ENCODE assay signal across 8 mouse cellular contexts in the genomic region with DNA sequence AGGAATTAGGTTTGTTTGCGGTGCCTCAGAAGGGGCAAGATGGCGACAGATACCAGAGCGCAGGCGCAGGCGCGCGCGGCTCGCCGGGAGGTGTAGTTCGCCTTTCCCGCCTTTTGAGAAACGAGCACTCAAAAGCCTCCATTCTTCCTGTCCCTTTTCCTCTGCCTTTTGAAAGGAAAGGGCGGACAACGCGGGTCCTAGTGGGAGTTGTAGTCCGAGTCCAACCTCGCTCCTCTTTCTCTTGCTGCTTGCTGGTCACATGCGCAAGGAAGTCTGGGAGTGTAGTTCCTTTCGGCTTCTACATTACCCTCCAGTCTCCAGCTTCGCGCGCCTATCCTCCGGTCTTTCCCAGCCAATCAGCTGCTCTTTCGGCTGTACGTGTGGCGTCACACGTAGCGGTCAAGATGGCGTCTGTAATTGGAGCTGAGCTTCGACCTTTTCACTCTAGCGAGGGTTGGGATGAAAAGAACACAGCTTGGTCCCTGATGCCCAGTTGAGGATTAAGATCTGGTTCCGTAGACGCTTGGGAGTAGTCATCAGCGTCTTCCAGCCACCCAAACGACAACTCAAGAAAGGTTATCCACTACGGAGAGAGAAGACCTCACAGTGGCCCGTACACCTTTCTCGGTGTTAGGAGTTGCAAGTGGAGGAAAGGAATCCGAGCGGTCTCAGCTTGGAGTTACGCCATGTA. TPM values are rescaled to one million over a fixed set of nuclear protein-coding genes. Genes with fewer than 3 reads are reported as not detected.
DNase-seq lines count a peak whose midpoint lies in the region; ATAC-seq and TF ChIP-seq lines count a peak whose summit lies in the region.

A gene (minus strand): TSS at position 253 of the 691 bp plus-strand sequence.

- peak; percentile 96 for TF ChIP-seq POLR2A in heart, adult 2 months (IDR thresholded peaks at IDR 0.05; ENCODE audit: insufficient read depth, low read depth, low read length)

- peaks cover 37% of the 10 kb centered on the region for H3K36me3 ChIP-seq in embryonic facial prominence, embryonic 14.5 days (ENCODE audit: control insufficient read depth, insufficient read depth, low read length)
- H3K36me3 ChIP-seq in heart, adult 2 months (ENCODE audit: control insufficient read depth, insufficient read depth, low read length) = peaks cover 16% of the 10 kb centered on the region
- H3K36me3 ChIP-seq in limb, embryonic 13.5 days = peaks cover 22% of the 10 kb centered on the region
- H3K36me3 ChIP-seq in midbrain, embryonic 16.5 days (ENCODE audit: control insufficient read depth, insufficient read depth, low read length) = no peaks in the 10 kb centered on the region

- peak within 1 kb of the TSS; percentile 96 for H3K27ac ChIP-seq in embryonic facial prominence, embryonic 14.5 days (replicated peaks; ENCODE audit: low read depth, low read length)
- peak within 1 kb of the TSS; percentile 91 for H3K27ac ChIP-seq in heart, adult 2 months
- H3K27ac ChIP-seq in limb, embryonic 13.5 days = peak within 1 kb of the TSS; percentile 96
- H3K27ac ChIP-seq in midbrain, embryonic 16.5 days (ENCODE audit: low read length) = peak within 1 kb of the TSS; percentile 95

- TF ChIP-seq CTCF in heart, adult 2 months (IDR thresholded peaks at IDR 0.05) = no peak

- ATAC-seq in embryonic facial prominence, embryonic 14.5 days (ENCODE audit: low read depth) = peak; percentile 98
- peak; percentile 97 for ATAC-seq in limb, embryonic 13.5 days (ENCODE audit: low FRiP score, low read depth)
- ATAC-seq in midbrain, embryonic 16.5 days = peak; percentile 98

- H3K79me2 ChIP-seq in heart, adult 2 months (replicated peaks; ENCODE audit: control insufficient read depth, insufficient read depth, low read length) = 0 out of 2 replicates have a peak, but pooled peaks cover 2% of the 10 kb centered on the region

- peak; percentile 89; the same call in 1 of the 2 replicates for TF ChIP-seq EP300 in heart, adult 2 months (IDR thresholded peaks at IDR 0.05; ENCODE audit: insufficient read depth, low read depth, low read length)

- peak within 1 kb of the TSS; percentile 89 for H3K4me2 ChIP-seq in embryonic facial prominence, embryonic 14.5 days (ENCODE audit: low read depth, low read length)
- H3K4me2 ChIP-seq in limb, embryonic 13.5 days (replicated peaks) = peak within 1 kb of the TSS; percentile 69
- H3K4me2 ChIP-seq in midbrain, embryonic 16.5 days (ENCODE audit: low read length) = peak within 1 kb of the TSS; percentile 91

- intact Hi-C loops in heart, adult 2 months (cut with DNase I) = loop anchor here (1.0 kb wide), 1 partner anchor 47 kb away; a partner anchor contains a TSS

- H3K4me3 ChIP-seq in embryonic facial prominence, embryonic 14.5 days (ENCODE audit: low read depth, low read length) = peak within 1 kb of the TSS; percentile 83
- peak within 1 kb of the TSS; percentile 75 for H3K4me3 ChIP-seq in heart, adult 2 months
- peak within 1 kb of the TSS; percentile 98 for H3K4me3 ChIP-seq in limb, embryonic 13.5 days
- H3K4me3 ChIP-seq in midbrain, embryonic 16.5 days (ENCODE audit: low read depth, low read length) = peak within 1 kb of the TSS; percentile 95

- under 1% methylated on average over 39 of the region's 42 CpGs for WGBS in embryonic facial prominence, embryonic 14.5 days
- WGBS in heart, adult 2 months = under 1% methylated on average over 42 of the region's 42 CpGs
- under 1% methylated on average over 42 of the region's 42 CpGs for WGBS in limb, embryonic 13.5 days
- WGBS in midbrain, embryonic 16.5 days = under 1% methylated on average over 42 of the region's 42 CpGs

- peaks cover 20% of the 10 kb centered on the region for H3K4me1 ChIP-seq in embryonic facial prominence, embryonic 14.5 days (ENCODE audit: control insufficient read depth, insufficient read depth, low read length)
- no peaks in the 10 kb centered on the region for H3K4me1 ChIP-seq in heart, adult 2 months (ENCODE audit: control insufficient read depth, insufficient read depth, low read length)
- H3K4me1 ChIP-seq in limb, embryonic 13.5 days = peaks cover 21% of the 10 kb centered on the region
- H3K4me1 ChIP-seq in midbrain, embryonic 16.5 days (ENCODE audit: control insufficient read depth, insufficient read depth, low read length) = peaks cover 28% of the 10 kb centered on the region

- DNase-seq in 3T3-L1 (ENCODE audit: low read depth, low spot score) = peak; percentile 98
- DNase-seq in adrenal gland, postnatal 4 days (ENCODE audit: low spot score in 2 of 2) = peak; percentile 75 to 86
- peak; percentile 99 for DNase-seq in embryonic facial prominence, embryonic 14.5 days (ENCODE audit: low spot score)
- peak; percentile 92 to 96 for DNase-seq in heart, adult 2 months
- DNase-seq in kidney, adult 8-10 months = peak; percentile 96 to 99
- DNase-seq in spleen, postnatal 10 days (ENCODE audit: low spot score in 2 of 2) = peak; percentile 91 to 94

- H3K27me3 ChIP-seq in embryonic facial prominence, embryonic 14.5 days (replicated peaks; ENCODE audit: control insufficient read depth, insufficient read depth, low read length) = no peaks in the 10 kb centered on the region
- no peaks in the 10 kb centered on the region for H3K27me3 ChIP-seq in heart, adult 2 months (ENCODE audit: control insufficient read depth, insufficient read depth, low read length)
- no peaks in the 10 kb centered on the region for H3K27me3 ChIP-seq in limb, embryonic 13.5 days
- no peaks in the 10 kb centered on the region for H3K27me3 ChIP-seq in midbrain, embryonic 16.5 days (ENCODE audit: control insufficient read depth, insufficient read depth, low read depth, low read length)

- H3K9ac ChIP-seq in embryonic facial prominence, embryonic 14.5 days (ENCODE audit: low read depth, low read length) = peak within 1 kb of the TSS; percentile 86
- H3K9ac ChIP-seq in heart, adult 2 months (ENCODE audit: low read depth, low read length) = peak within 1 kb of the TSS; percentile 72
- H3K9ac ChIP-seq in limb, embryonic 13.5 days = peak within 1 kb of the TSS; percentile 94
- H3K9ac ChIP-seq in midbrain, embryonic 16.5 days (ENCODE audit: low read depth, low read length) = peak within 1 kb of the TSS; percentile 90

- H3K9me3 ChIP-seq in embryonic facial prominence, embryonic 14.5 days (ENCODE audit: control insufficient read depth, low read length) = no peaks in the 10 kb centered on the region
- no peaks in the 10 kb centered on the region for H3K9me3 ChIP-seq in limb, embryonic 13.5 days
- H3K9me3 ChIP-seq in midbrain, embryonic 16.5 days (replicated peaks; ENCODE audit: control insufficient read depth, low read length, poor library complexity, severe bottlenecking) = no peaks in the 10 kb centered on the region

RNA-seq across cellular contexts. Expression of the gene that starts here (rescaled TPM):
- 10 to 100 TPM; 33.7 to 35.8 TPM for total RNA-seq in adrenal gland, postnatal 4 days (2021)
- 34.0 and 34.1 TPM in 2 replicates for polyA plus RNA-seq in embryonic facial prominence, embryonic 14.5 days (2014; fragmentation: Nextera tagmentation; extraction: Ambion mirVana)
- total RNA-seq in heart, adult 2 months (2021) = 10 to 100 TPM; 24.0 to 25.6 TPM
- 19.6 and 27.7 TPM in 2 replicates for polyA plus RNA-seq in heart, adult 2 months (2012; rRNA removed)
- polyA plus RNA-seq in limb, embryonic 13.5 days (2015; fragmentation: Nextera tagmentation; extraction: Ambion mirVana) = 27.6 and 33.1 TPM in 2 replicates
- polyA plus RNA-seq in midbrain, embryonic 16.5 days (2015; fragmentation: Nextera tagmentation; extraction: Ambion mirVana) = 38.8 and 40.0 TPM in 2 replicates

Comparison
In these comparisons a context has a peak if more than half of its experiments do, and no peak if none do; other contexts are left out.
1. Peak in every context shown above with its lines: DNase-seq, ATAC-seq, H3K4me3 ChIP-seq and H3K27ac ChIP-seq.